Mouse (Mus musculus) neural tube, embryonic 13.5 days (tissue): ENCODE measurements around the gene Gm13057. TPM values are rescaled to one million over a fixed set of nuclear protein-coding genes. Genes with fewer than 3 reads are reported as not detected.
"Not testable (repeated sequence)": the region's sequence is repeated elsewhere in the genome, so short reads cannot be mapped to it uniquely, and the experiment has no call there.

Source experiments
- ATAC-seq: fragments of 200-750 bp; cut with Nextera tagmentation; 2 replicates; pipeline ENCODE4 v1.8.0; 2017; ENCODE audit warnings: low read depth, mild to moderate bottlenecking, moderate TSS enrichment, moderate library complexity
- H3K27ac ChIP-seq: fragments of 300-500 bp; sonication (generic); replicated peaks from 2 replicates; pipeline ENCODE4 v1.5.1; 2015; ENCODE audit warnings: moderate library complexity, mild to moderate bottlenecking, inconsistent platforms
- H3K27me3 ChIP-seq: fragments of 300-500 bp; sonication (generic); 2 replicates; pipeline ENCODE4 v1.6.1; 2015; ENCODE audit warnings: mild to moderate bottlenecking, inconsistent platforms
- H3K36me3 ChIP-seq: fragments of 300-500 bp; sonication (generic); 2 replicates; pipeline ENCODE4 v1.6.1; 2015; ENCODE audit warnings: mild to moderate bottlenecking, inconsistent platforms
- H3K4me1 ChIP-seq: fragments of 300-500 bp; sonication (generic); replicated peaks from 2 replicates; pipeline ENCODE4 v1.6.1; 2015; ENCODE audit warnings: inconsistent platforms
- H3K4me2 ChIP-seq: fragments of 300-500 bp; sonication (generic); 2 replicates; pipeline ENCODE4 v1.6.1; 2015; ENCODE audit warnings: inconsistent platforms, mild to moderate bottlenecking, moderate library complexity
- H3K4me3 ChIP-seq: fragments of 300-500 bp; sonication (generic); 2 replicates; pipeline ENCODE4 v1.5.1; 2015; ENCODE audit warnings: mild to moderate bottlenecking, inconsistent platforms
- H3K9ac ChIP-seq: fragments of 300-500 bp; sonication (generic); 2 replicates; pipeline ENCODE4 v1.6.1; 2015; ENCODE audit warnings: moderate library complexity, mild to moderate bottlenecking, inconsistent platforms
- H3K9me3 ChIP-seq: fragments of 300-500 bp; sonication (generic); 2 replicates; pipeline ENCODE4 v1.6.1; 2016; ENCODE audit warnings: inconsistent platforms
- WGBS: fragments of 180-500 bp; shearing (Covaris S2); methylation state at CpG from one replicate; pipeline ENCODE4 v1.1.7; 2015; 5-methylcytosine and 5-hydroxymethylcytosine counted together
- polyA plus RNA-seq: library from polyadenylated mRNA; unstranded; fragments of >200 nt; fragmentation: Nextera tagmentation; extraction: Ambion mirVana; gene quantifications from 2 replicates; pipeline ENCODE4 v1.2.1, GENCODE M21; 2015

The Gm13057 gene
- not detected in 2 replicates for polyA plus RNA-seq

- H3K27me3 ChIP-seq, H3K4me2 ChIP-seq, H3K27ac ChIP-seq, H3K4me3 ChIP-seq, H3K9me3 ChIP-seq, ATAC-seq, H3K9ac ChIP-seq, H3K36me3 ChIP-seq, H3K4me1 ChIP-seq: not testable (repeated sequence)
- no CpG with 5 or more reads among the region's 3 CpGs for WGBS
Observed at GRCm38 (mm10) chr4:143551400-143551799, at the start of gene Gm13057, which contains the start of gene BC080695. Gene Gm13057, plus strand, starts transcription at chr4:143551709. Gene BC080695, plus strand, starts transcription at chr4:143551700.

GRCm38 (mm10) chr4:143511043-143511442 is 40.5 kb upstream of the Gm13057 start, which contains the start of gene Gm13043:
Gene Gm13043, plus strand, starts transcription at chr4:143511343.
- H3K4me1 ChIP-seq = no peaks in the 10 kb centered on the region
- no peak within 1 kb of the TSS for H3K4me3 ChIP-seq
- H3K9me3 ChIP-seq = no peaks in the 10 kb centered on the region
- no peak within 1 kb of the TSS for H3K4me2 ChIP-seq
- no peak within 1 kb of the TSS for H3K27ac ChIP-seq
- no peaks in the 10 kb centered on the region for H3K36me3 ChIP-seq
- ATAC-seq = no peak
- H3K27me3 ChIP-seq = no peaks in the 10 kb centered on the region
- H3K9ac ChIP-seq = no peak within 1 kb of the TSS
- 81% methylated on average over 3 of the region's 3 CpGs for WGBS

GRCm38 (mm10) chr4:143535654-143536053 is 15.9 kb upstream of the Gm13057 start, which contains the start of gene Gm13040:
Gene Gm13040, plus strand, starts transcription at chr4:143535954.
- H3K9me3 ChIP-seq, H3K9ac ChIP-seq, ATAC-seq, H3K27ac ChIP-seq, H3K4me2 ChIP-seq, H3K4me1 ChIP-seq, H3K36me3 ChIP-seq, H3K4me3 ChIP-seq, H3K27me3 ChIP-seq: not testable (repeated sequence)
- WGBS = no CpG with 5 or more reads among the region's 3 CpGs

Other genes with a start within 250 kb of the Gm13057 start
- gene Lrrc38, start 202.0 kb upstream of the Gm13057 start, polyA plus RNA-seq = 0.27 and 0.33 TPM in 2 replicates
- not detected in 2 replicates for gene Pramel1, start 157.3 kb upstream of the Gm13057 start, polyA plus RNA-seq
- gene Pramef8, start 139.3 kb upstream of the Gm13057 start, polyA plus RNA-seq = 21.7 and 22.2 TPM in 2 replicates
- gene Oog4, start 101.4 kb upstream of the Gm13057 start, polyA plus RNA-seq = not detected in 2 replicates
- not detected in 2 replicates for gene Gm13043, start 40.4 kb upstream of the Gm13057 start, polyA plus RNA-seq
- not detected in 2 replicates for gene Gm13040, start 15.8 kb upstream of the Gm13057 start, polyA plus RNA-seq
- gene BC080695, start within 50 bp of the Gm13057 start, polyA plus RNA-seq = not detected in 2 replicates
- not detected in 2 replicates for gene Gm13083, start 63.3 kb downstream of the Gm13057 start, polyA plus RNA-seq
- gene Gm13088, start 105.5 kb downstream of the Gm13057 start, polyA plus RNA-seq = not detected in 2 replicates
- not detected in 2 replicates for gene Gm13089, start 151.0 kb downstream of the Gm13057 start, polyA plus RNA-seq
- gene Gm13078, start 167.7 kb downstream of the Gm13057 start, polyA plus RNA-seq = not detected in 2 replicates
- gene Gm13023, start 237.6 kb downstream of the Gm13057 start, polyA plus RNA-seq = not detected in 2 replicates